In the genomic region with DNA sequence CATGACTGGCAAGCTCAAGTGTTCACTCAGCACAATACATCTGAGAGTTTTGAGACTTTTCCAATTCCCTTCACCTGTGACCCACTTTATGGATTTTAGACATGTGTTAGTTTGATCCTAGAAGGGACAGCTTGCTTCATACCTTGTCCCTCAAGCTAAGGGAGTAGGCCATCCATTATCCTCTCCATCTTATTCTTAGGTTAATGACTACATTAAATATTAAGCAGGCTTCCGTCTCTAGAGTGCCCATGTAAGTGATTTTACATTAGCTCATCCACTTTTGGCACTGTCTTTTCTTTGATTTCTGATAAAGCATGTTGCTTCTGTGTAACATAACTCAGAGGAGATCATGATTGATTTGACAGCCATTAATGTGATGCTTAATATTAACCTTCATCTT, we compare ENCODE assay signal across 21 mouse cellular contexts.
"Had no signal": no experiment of that assay in that cellular context is flagged by ENCODE, and none has a peak within 500 bp of the region (broad histone marks: within the 10 kb centered on the region; RNA-seq: fewer than 3 reads in every experiment).

No protein-coding gene starts in this region.

- ATAC-seq: hindbrain, postnatal 0 days; intestine, embryonic 16.5 days had no signal

- H3K27me3 ChIP-seq: heart, embryonic 13.5 days; heart, embryonic 15.5 days; hindbrain, embryonic 15.5 days; limb, embryonic 13.5 days; limb, embryonic 15.5 days had no signal

- H3K4me2 ChIP-seq: heart, embryonic 11.5 days; heart, embryonic 13.5 days; heart, embryonic 15.5 days; hindbrain, embryonic 15.5 days; limb, embryonic 13.5 days; limb, embryonic 15.5 days; liver, embryonic 11.5 days had no signal

- H3K4me1 ChIP-seq: heart, embryonic 13.5 days; heart, embryonic 15.5 days; limb, embryonic 13.5 days; limb, embryonic 15.5 days had no signal

- H3K9me3 ChIP-seq: heart, embryonic 13.5 days; heart, embryonic 15.5 days; hindbrain, embryonic 15.5 days; limb, embryonic 13.5 days; limb, embryonic 15.5 days had no signal

- H3K9ac ChIP-seq: heart, embryonic 13.5 days; heart, embryonic 15.5 days; hindbrain, embryonic 15.5 days; limb, embryonic 13.5 days; limb, embryonic 15.5 days had no signal

- DNase-seq: gastrocnemius, postnatal 14 days; gastrocnemius, postnatal 36 days; heart, adult 11 months; heart, adult 2 months; heart, postnatal 14 days; heart, postnatal 36 days; kidney, adult 11 months; kidney, postnatal 14 days; kidney, postnatal 36 days; layer of hippocampus, postnatal 36 days; left cerebral cortex, postnatal 4 days had no signal

- H3K36me3 ChIP-seq: heart, embryonic 13.5 days; heart, embryonic 15.5 days; hindbrain, embryonic 15.5 days; limb, embryonic 13.5 days; limb, embryonic 15.5 days had no signal

- H3K27ac ChIP-seq: heart, adult 2 months; heart, embryonic 13.5 days; heart, embryonic 15.5 days; hindbrain, embryonic 15.5 days; hindbrain, postnatal 0 days; kidney, postnatal 0 days; limb, embryonic 13.5 days; limb, embryonic 15.5 days had no signal

- H3K4me3 ChIP-seq: heart, adult 2 months; heart, embryonic 13.5 days; heart, embryonic 15.5 days; hindbrain, embryonic 15.5 days; limb, embryonic 13.5 days; limb, embryonic 15.5 days had no signal
